Mouse (Mus musculus) layer of hippocampus, postnatal 14 days (tissue): ENCODE results near the gene Olfr12. TPM values are rescaled to one million over a fixed set of nuclear protein-coding genes. Genes with fewer than 3 reads are reported as not detected.

ENCODE experiments used
- DNase-seq, 2 experiments: peaks; one replicate each; pipeline ENCODE4 v3.0.0; 2021 to 2022; ENCODE audit warnings: low spot score in 2 of 2, mixed read lengths in 1 of 2
- long read RNA-seq, 2 experiments: library from polyadenylated mRNA; stranded (forward); transcript quantifications; one replicate each; pipeline ENCODE4 v2.0.0; 2021
- total RNA-seq, 2 experiments: library from RNA; stranded (reverse); gene quantifications; 2 replicates each; pipeline ENCODE4 v1.2.3; 2021

Olfr12 gene
- total RNA-seq: under 1 TPM in 1 of 2 experiments, not detected in 1; 0.07 TPM
- long read RNA-seq, experiment 1: 0 reads
- long read RNA-seq, experiment 2: 0 reads

GRCm38 (mm10) chr1:92617488-92617887 lies at the start of gene Olfr12:
Olfr12 (plus strand) TSS chr1:92617788.
- DNase-seq: no peak

GRCm38 (mm10) chr1:92571022-92571421 lies 46.6 kb upstream of the Olfr12 start, which contains the start of gene Olfr1413:
Olfr1413 (plus strand) TSS chr1:92571322.
- no peak for DNase-seq

GRCm38 (mm10) chr1:92585479-92585878 lies 32.1 kb upstream of the Olfr12 start, which contains the start of gene Olfr1412:
Olfr1412 (plus strand) TSS chr1:92585779.
- no peak for DNase-seq

GRCm38 (mm10) chr1:92594111-92594510 lies 23.5 kb upstream of the Olfr12 start, which contains the start of gene Olfr1411:
Olfr1411 (plus strand) TSS chr1:92594411.
- DNase-seq: no peak

GRCm38 (mm10) chr1:92596019-92596418 lies 21.6 kb upstream of the Olfr12 start:
- DNase-seq: no peak

GRCm38 (mm10) chr1:92605482-92605881 lies 12.1 kb upstream of the Olfr12 start, which contains the start of gene Olfr1410:
Olfr1410 (plus strand) TSS chr1:92605782.
- DNase-seq: no peak

- no peak for DNase-seq
Observed at GRCm38 (mm10) chr1:92607711-92608110, 9.9 kb upstream of the Olfr12 start.

GRCm38 (mm10) chr1:92611008-92611407 lies 6.6 kb upstream of the Olfr12 start:
- peak; percentile 45 to 50 for DNase-seq

GRCm38 (mm10) chr1:92613175-92613574 lies 4.4 kb upstream of the Olfr12 start:
- DNase-seq: no peak

GRCm38 (mm10) chr1:92614516-92614915 lies 3.1 kb upstream of the Olfr12 start:
- DNase-seq: peak in 1 of 2 experiments; percentile 70

- no peak for DNase-seq
Observed at GRCm38 (mm10) chr1:92616046-92616445, 1.5 kb upstream of the Olfr12 start.

GRCm38 (mm10) chr1:92618360-92618759 lies 772 bp downstream of the Olfr12 start:
- no peak for DNase-seq

GRCm38 (mm10) chr1:92628227-92628626 lies 10.6 kb downstream of the Olfr12 start:
- DNase-seq: no peak

GRCm38 (mm10) chr1:92632196-92632595 lies 14.6 kb downstream of the Olfr12 start:
- no peak for DNase-seq

- no peak for DNase-seq
Observed at GRCm38 (mm10) chr1:92632948-92633347, 15.4 kb downstream of the Olfr12 start.

GRCm38 (mm10) chr1:92633726-92634125 lies 16.1 kb downstream of the Olfr12 start:
- peak in 1 of 2 experiments; percentile 47 for DNase-seq

- no peak for DNase-seq
Observed at GRCm38 (mm10) chr1:92634569-92634968, 17.0 kb downstream of the Olfr12 start.

GRCm38 (mm10) chr1:92634976-92635599 lies 17.5 kb downstream of the Olfr12 start:
- DNase-seq: peak in 1 of 2 experiments; percentile 46

GRCm38 (mm10) chr1:92636015-92636414 lies 18.4 kb downstream of the Olfr12 start:
- no peak for DNase-seq

GRCm38 (mm10) chr1:92636676-92637075 lies 19.1 kb downstream of the Olfr12 start:
- DNase-seq: no peak

- DNase-seq: no peak
Observed at GRCm38 (mm10) chr1:92637501-92638172, 20.0 kb downstream of the Olfr12 start.

GRCm38 (mm10) chr1:92638181-92638580 lies 20.6 kb downstream of the Olfr12 start:
- DNase-seq: peak; percentile 54 to 70
